11 mouse cellular contexts compared by ENCODE assay signal in genomic region chr2:180482274-180482673, GRCm38 (mm10). TPM values are rescaled to one million over a fixed set of nuclear protein-coding genes. Genes with fewer than 3 reads are reported as not detected.
DNase-seq lines count a peak whose midpoint lies in the region; ATAC-seq and TF ChIP-seq lines count a peak whose summit lies in the region.
"Had no signal": no experiment of that assay in that cellular context is flagged by ENCODE, and none has a peak within 500 bp of the region (broad histone marks: within the 10 kb centered on the region; RNA-seq: fewer than 3 reads in every experiment).

No protein-coding gene starts in this region.

- no peaks in the 10 kb centered on the region for H3K36me3 ChIP-seq in embryonic facial prominence, embryonic 14.5 days (ENCODE audit: control insufficient read depth, insufficient read depth, low read length)
- no peaks in the 10 kb centered on the region for H3K36me3 ChIP-seq in hindbrain, embryonic 13.5 days
- H3K36me3 ChIP-seq in midbrain, postnatal 0 days (ENCODE audit: insufficient read depth, low read length) = no peaks in the 10 kb centered on the region

- peak; percentile 63 for DNase-seq in embryo, embryonic 10 days (ENCODE audit: low spot score)
- DNase-seq in embryo, embryonic 9.5 days (ENCODE audit: extremely low spot score) = no peak
- peak; percentile 15 for DNase-seq in embryonic facial prominence, embryonic 14.5 days (ENCODE audit: low spot score)
- peak; percentile 25 for DNase-seq in midbrain, postnatal 0 days (ENCODE audit: low spot score)
- no peak for DNase-seq in thymus, postnatal 4 days
- DNase-seq in thymus, postnatal 36 days = no peak
- no peak for DNase-seq in left cerebral cortex, postnatal 25 days (ENCODE audit: low spot score in 2 of 2)
- DNase-seq: cerebellum, postnatal 36 days; heart, postnatal 4 days had no signal

- no peaks in the 10 kb centered on the region for H3K9me3 ChIP-seq in embryonic facial prominence, embryonic 14.5 days (ENCODE audit: control insufficient read depth, low read length)
- no peaks in the 10 kb centered on the region for H3K9me3 ChIP-seq in hindbrain, embryonic 13.5 days
- no peaks in the 10 kb centered on the region for H3K9me3 ChIP-seq in midbrain, postnatal 0 days (ENCODE audit: low read length)

- no peaks in the 10 kb centered on the region; the same call in 1 of the 2 replicates for H3K27me3 ChIP-seq in embryonic facial prominence, embryonic 14.5 days (replicated peaks; ENCODE audit: control insufficient read depth, insufficient read depth, low read length)
- H3K27me3 ChIP-seq in hindbrain, embryonic 13.5 days = no peaks in the 10 kb centered on the region; the same call in 1 of the 2 replicates
- no peaks in the 10 kb centered on the region for H3K27me3 ChIP-seq in midbrain, postnatal 0 days (ENCODE audit: insufficient read depth, low read length)

- no peak for TF ChIP-seq CTCF in midbrain, postnatal 0 days (IDR thresholded peaks at IDR 0.05)

- H3K4me2 ChIP-seq in embryonic facial prominence, embryonic 14.5 days (ENCODE audit: low read depth, low read length) = no peak overlapping the region
- peak overlapping the region; percentile 35 for H3K4me2 ChIP-seq in hindbrain, embryonic 13.5 days
- H3K4me2 ChIP-seq in midbrain, postnatal 0 days (ENCODE audit: low read depth, low read length, poor library complexity, severe bottlenecking) = no peak overlapping the region

- WGBS in embryonic facial prominence, embryonic 14.5 days = 23% methylated on average over 16 of the region's 16 CpGs
- 14% methylated on average over 16 of the region's 16 CpGs for WGBS in hindbrain, embryonic 13.5 days
- 5% methylated on average over 16 of the region's 16 CpGs for WGBS in midbrain, postnatal 0 days

- no peak overlapping the region for H3K4me3 ChIP-seq in embryonic facial prominence, embryonic 14.5 days (ENCODE audit: low read depth, low read length)
- no peak overlapping the region for H3K4me3 ChIP-seq in hindbrain, embryonic 13.5 days
- H3K4me3 ChIP-seq in midbrain, postnatal 0 days (ENCODE audit: low read depth, low read length) = no peak overlapping the region

- peak; percentile 53; the same call in 1 of the 2 replicates for ATAC-seq in embryonic facial prominence, embryonic 14.5 days (ENCODE audit: low read depth)
- ATAC-seq in hindbrain, embryonic 13.5 days (ENCODE audit: low FRiP score) = peak; percentile 56; the same call in 1 of the 2 replicates
- no peak for ATAC-seq in midbrain, postnatal 0 days (ENCODE audit: low FRiP score)
- ATAC-seq: activated CD4-positive, CD25-positive, alpha-beta regulatory T cell, adult 4 months had no signal

- H3K4me1 ChIP-seq in embryonic facial prominence, embryonic 14.5 days (ENCODE audit: control insufficient read depth, insufficient read depth, low read length) = no peaks in the 10 kb centered on the region
- H3K4me1 ChIP-seq in hindbrain, embryonic 13.5 days (replicated peaks) = peaks cover 40% of the 10 kb centered on the region
- peaks cover 6% of the 10 kb centered on the region; the same call in 1 of the 2 replicates for H3K4me1 ChIP-seq in midbrain, postnatal 0 days (ENCODE audit: insufficient read depth, low read length)

- H3K9ac ChIP-seq in embryonic facial prominence, embryonic 14.5 days (ENCODE audit: low read depth, low read length) = no peak overlapping the region
- H3K9ac ChIP-seq in hindbrain, embryonic 13.5 days = no peak overlapping the region
- H3K9ac ChIP-seq in midbrain, postnatal 0 days (replicated peaks; ENCODE audit: low read length, poor library complexity, severe bottlenecking) = no peak overlapping the region

- no peak overlapping the region for H3K27ac ChIP-seq in embryonic facial prominence, embryonic 14.5 days (replicated peaks; ENCODE audit: low read depth, low read length)
- peak overlapping the region; percentile 73 for H3K27ac ChIP-seq in hindbrain, embryonic 13.5 days
- no peak overlapping the region for H3K27ac ChIP-seq in midbrain, postnatal 0 days (ENCODE audit: low read depth, low read length)

- intact Hi-C loops in left cerebral cortex, postnatal 25 days (cut with DNase I) = no loop called here

RNA-seq across cellular contexts. Expression of gene Ntsr1, which starts 17.5 kb away (rescaled TPM):
- polyA plus RNA-seq in embryonic facial prominence, embryonic 14.5 days (2014; fragmentation: Nextera tagmentation; extraction: Ambion mirVana) = 0.70 and 1.00 TPM in 2 replicates
- polyA plus RNA-seq in hindbrain, embryonic 13.5 days (2015; fragmentation: Nextera tagmentation; extraction: Ambion mirVana) = 0.82 and 1.2 TPM in 2 replicates
- 12.6 and 15.2 TPM in 2 replicates for total RNA-seq in midbrain, postnatal 0 days (2014; rRNA removed)
- polyA plus RNA-seq in midbrain, postnatal 0 days (2015; fragmentation: Nextera tagmentation; extraction: Ambion mirVana) = 4.1 and 4.7 TPM in 2 replicates
- 1 to 10 TPM; 7.1 to 9.2 TPM for total RNA-seq in left cerebral cortex, postnatal 25 days (2021)
- polyA plus RNA-seq: activated CD4-positive, CD25-positive, alpha-beta regulatory T cell, adult 4 months had no signal

RNA-seq across cellular contexts. Expression of gene Slco4a1, which starts 26.2 kb away (rescaled TPM):
- polyA plus RNA-seq in embryonic facial prominence, embryonic 14.5 days (2014; fragmentation: Nextera tagmentation; extraction: Ambion mirVana) = 1.4 and 1.9 TPM in 2 replicates
- polyA plus RNA-seq in hindbrain, embryonic 13.5 days (2015; fragmentation: Nextera tagmentation; extraction: Ambion mirVana) = 1.9 and 2.2 TPM in 2 replicates
- total RNA-seq in midbrain, postnatal 0 days (2014; rRNA removed) = 1.5 and 5.1 TPM in 2 replicates
- polyA plus RNA-seq in midbrain, postnatal 0 days (2015; fragmentation: Nextera tagmentation; extraction: Ambion mirVana) = 2.5 and 2.8 TPM in 2 replicates
- total RNA-seq in left cerebral cortex, postnatal 25 days (2021) = 1 to 10 TPM in 1 of 2 experiments, under 1 TPM in 1; 0.94 to 1.5 TPM

Comparison
In these comparisons a context has a peak if more than half of its experiments do, and no peak if none do; other contexts are left out.
1. DNase-seq: peak in embryo, embryonic 10 days (single experiment), embryonic facial prominence, embryonic 14.5 days (single experiment) and midbrain, postnatal 0 days (single experiment); none in embryo, embryonic 9.5 days (single experiment), thymus, postnatal 4 days (single experiment), thymus, postnatal 36 days (0 of 2) and left cerebral cortex, postnatal 25 days (0 of 2).